Mouse (Mus musculus) large intestine, adult 2 months (tissue): ENCODE data around the gene Ccpg1os. TPM values are rescaled to one million over a fixed set of nuclear protein-coding genes. Genes with fewer than 3 reads are reported as not detected.

Experiments used
- DNase-seq: peaks from one replicate; pipeline ENCODE4 v3.0.0-alpha.2; 2012; ENCODE audit warnings: low read depth, low spot score
- WGBS: fragments of 180-500 bp; shearing (Covaris S2); methylation state at CpG from one replicate; pipeline ENCODE4 v1.1.7; 2018; 5-methylcytosine and 5-hydroxymethylcytosine counted together
- polyA plus RNA-seq: library from polyadenylated mRNA; depleted of rRNA; stranded (reverse); fragments of >200 nt; gene quantifications from 2 replicates; pipeline ENCODE4 v1.2.3, GENCODE M21; 2012; rRNA removed

Ccpg1os gene
- 5.7 and 7.2 TPM in 2 replicates for polyA plus RNA-seq

DNA sequence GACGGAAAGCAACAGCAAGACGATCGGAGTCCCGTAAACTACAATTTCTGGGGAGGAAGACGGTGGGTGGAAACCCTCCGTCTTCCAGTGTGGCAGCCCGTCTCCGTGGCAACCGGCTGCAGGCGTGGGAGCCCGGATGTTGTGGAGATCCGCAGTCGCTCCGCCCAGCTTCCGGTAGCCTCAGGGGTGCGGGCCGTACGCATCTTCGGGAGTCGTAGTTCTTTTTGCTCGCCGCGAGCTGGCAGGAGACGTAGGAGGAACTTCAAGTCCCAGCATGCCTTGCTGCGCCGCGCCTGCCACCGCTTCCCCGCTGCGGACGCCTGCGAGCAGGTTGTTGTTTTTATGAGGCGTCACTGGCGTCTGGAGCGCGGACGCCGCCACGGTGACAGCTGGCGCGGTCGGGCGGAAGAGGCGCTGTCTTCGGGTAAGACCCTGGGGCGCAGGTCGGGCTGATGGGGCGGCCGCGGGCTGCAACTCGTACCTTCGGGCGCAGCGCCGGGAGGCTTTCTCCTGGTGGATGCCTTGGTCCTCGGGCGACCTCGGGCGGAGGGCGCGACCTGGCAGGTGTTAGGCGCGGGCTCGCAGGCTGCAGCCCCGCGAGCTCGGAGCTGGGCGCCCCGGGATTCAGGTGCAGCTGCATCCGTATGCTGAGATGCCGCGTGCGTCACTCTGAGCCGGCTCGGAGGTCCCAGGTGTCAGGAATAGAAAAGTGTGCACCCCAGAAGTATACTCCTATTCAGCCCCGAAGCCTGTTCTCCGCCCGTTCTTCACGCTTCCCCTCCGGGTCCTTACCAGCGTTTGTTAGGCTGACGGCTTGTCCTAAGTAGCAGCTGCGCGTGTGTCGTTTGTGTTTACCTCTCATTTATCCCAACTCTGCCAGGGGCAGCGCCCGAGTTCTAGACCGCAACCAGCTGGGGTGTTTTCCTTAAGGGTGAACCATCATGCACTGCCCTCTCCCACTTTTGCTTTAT lies at the start of gene Ccpg1os, which contains the start of gene Ccpg1:
TSS of gene Ccpg1os (minus strand) at position 133 of the 971 bp plus-strand sequence.
TSS of gene Ccpg1 (plus strand) at position 180 of the 971 bp plus-strand sequence.
- WGBS = under 1% methylated on average over 88 of the region's 88 CpGs
- peak; percentile 89 for DNase-seq

DNA sequence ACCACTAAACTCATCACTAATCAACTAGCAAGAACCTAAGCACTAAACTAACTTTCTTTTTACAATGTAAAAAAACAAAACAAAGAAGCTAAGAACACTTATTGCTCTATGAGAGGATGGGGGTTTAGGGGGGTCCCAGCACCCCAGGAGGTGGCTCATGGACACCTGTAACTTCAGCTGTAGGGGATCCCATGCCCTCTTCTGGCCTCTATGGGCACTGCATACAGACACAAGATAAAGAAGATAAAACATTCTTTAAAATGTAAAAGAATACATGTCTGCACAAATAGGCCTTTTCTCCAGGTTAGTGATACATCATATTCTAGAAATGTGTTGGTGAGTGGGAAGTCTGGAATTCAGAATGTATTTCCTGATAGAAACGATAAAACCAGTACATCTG lies 48.2 kb upstream of the Ccpg1os start:
- 100% methylated on average over 1 of the region's 1 CpGs for WGBS
- no peak for DNase-seq

DNA sequence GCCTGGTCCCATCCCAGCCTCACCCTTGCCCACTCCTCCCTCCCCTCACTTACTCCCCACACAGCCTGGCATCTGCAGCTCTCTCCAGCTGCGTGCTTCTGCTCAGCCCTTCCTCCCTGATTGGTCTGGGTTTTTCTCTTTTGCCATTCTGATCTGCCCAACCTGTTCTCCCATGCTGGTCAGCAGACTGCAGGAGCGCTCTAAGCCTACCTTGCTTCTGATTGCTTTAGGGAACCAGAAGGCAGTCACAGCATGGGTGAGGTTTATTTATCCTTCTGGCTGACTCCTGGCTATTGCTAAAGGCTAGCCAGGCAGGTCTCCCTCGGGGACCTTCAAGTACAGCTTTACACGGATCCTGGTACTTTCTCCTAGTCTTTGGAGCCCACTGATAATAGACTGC lies 46.2 kb upstream of the Ccpg1os start:
- 71% methylated on average over 4 of the region's 4 CpGs for WGBS
- DNase-seq = no peak

DNA sequence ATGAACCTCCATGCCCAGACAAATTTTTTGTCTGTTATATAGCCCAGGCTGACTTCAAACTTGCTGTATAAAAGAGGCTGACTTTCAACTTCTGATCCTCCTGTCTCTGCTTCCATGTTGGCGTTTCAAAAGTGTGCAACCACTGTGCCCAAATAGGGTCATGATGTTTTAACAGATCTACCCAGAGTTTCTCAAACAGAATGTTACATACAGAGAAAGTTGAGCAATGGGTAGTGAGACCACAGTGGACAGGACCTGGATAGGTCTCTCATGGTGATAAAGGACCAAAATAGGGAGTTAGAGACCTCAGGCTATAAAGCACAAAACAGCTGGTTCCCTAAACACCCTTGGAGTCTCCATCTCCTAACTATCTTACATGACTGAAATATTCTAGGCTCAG lies 45.3 kb upstream of the Ccpg1os start:
- WGBS = 97% methylated on average over 1 of the region's 1 CpGs
- DNase-seq = no peak

DNA sequence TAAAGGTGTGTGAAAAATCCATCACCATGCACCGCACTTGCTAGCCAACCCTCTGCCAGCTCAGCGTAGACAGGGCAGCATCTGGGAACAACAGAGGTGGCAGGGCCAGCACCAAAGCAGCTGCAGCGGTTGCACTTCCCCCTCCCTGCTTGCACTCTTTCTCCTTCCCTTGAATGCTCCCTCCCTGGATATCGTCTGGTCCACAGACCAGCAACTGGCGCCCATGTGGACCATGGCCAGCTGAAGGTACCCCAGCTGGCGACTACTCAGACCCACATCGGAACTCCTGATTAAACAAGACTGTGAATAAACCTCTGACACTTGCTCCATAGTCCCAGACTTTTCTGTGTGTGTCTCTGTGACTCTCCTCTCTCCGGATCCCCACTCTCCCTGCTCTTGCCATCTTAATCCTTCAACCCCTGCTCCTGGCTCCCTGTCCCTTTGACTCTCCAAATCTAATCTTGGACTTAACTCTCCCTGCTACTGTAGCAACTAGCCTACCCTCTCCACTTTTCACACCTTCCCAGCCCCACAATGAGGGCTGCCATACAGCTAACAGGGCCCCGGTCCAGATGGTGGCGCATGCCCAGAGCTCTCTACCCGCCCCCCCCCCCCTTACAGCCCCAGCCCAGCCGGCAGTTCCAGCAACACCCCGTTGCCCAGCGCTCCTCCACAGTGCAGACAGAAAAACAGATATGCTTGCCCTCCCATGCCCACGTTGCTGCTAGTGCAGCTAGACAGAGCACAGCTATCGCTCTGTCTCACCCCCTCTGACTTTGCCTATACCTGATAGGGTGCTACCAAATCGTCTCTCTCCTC lies 40.8 kb upstream of the Ccpg1os start:
- 67% methylated on average over 17 of the region's 17 CpGs for WGBS

DNA sequence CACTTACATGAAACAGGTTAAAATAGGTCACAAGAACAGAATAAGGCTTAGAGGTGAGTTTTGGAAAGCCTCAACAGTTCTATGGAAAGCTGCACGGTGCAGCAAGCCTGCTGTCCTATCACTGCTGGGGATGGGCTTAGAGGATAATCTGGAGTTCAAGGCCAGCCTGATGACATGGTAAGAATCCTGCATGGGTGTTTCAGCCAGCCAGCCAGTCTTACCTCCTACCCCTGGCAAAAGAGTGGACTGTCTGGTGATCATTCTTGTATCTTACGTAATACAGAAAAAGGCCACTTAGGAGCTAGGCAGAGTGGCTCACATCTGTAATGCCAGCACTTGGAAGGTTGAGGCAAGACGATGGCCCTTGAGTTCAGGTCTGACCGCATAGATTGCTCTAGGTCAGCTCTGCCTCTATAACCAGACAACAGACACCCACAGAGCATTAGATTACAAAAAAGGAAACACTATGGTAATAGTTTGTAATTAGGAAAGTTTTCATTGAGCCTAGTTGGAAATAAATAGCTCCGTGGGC lies 35.5 kb upstream of the Ccpg1os start:
- 91% methylated on average over 5 of the region's 5 CpGs for WGBS

More for the DNA sequence above, 40.8 kb upstream of the Ccpg1os start:
- no peak for DNase-seq

DNA sequence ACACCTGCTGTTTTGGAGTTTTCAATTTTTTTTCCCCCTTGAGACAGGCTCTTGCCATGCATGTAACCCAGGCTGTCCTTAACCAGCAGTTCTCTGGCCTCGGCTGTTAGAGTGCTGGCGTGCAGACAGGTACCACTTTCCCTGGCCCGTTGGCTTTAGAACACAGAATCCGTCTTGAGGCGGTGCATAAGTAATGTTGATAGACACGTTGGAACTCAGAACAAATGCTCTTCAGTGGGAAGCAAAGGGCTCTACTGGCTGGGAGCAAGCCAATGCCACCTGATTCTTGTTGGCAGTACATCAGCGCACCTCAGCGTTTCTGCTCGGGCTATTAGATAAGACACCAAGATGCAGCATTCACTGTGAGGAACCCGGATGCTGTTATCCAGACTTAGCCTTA lies 34.7 kb upstream of the Ccpg1os start:
- 88% methylated on average over 10 of the region's 10 CpGs for WGBS

More for the DNA sequence above, 35.5 kb upstream of the Ccpg1os start:
- DNase-seq = no peak

DNA sequence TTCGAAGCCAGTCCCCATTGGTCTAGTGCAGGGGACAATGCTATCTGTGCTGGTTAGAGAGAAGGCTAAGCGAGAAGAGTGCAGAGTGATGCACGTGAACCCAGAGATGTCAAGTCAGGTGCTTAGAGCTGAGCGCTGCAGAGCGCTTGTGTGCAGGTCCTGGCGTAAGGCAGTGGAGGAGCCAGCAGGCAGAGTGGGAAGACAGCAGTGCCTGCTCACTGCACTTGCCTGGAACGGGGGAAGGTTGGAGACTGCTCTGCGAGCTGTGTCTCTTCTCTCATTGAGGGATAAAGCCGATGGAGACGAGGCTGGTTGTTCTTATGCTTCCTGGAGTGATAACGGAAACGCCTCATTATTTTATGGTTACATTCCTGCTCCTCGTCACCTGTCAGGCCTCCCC lies 29.5 kb upstream of the Ccpg1os start:
- DNase-seq = no peak
- 78% methylated on average over 13 of the region's 13 CpGs for WGBS

More for the DNA sequence above, 34.7 kb upstream of the Ccpg1os start:
- DNase-seq = no peak

DNA sequence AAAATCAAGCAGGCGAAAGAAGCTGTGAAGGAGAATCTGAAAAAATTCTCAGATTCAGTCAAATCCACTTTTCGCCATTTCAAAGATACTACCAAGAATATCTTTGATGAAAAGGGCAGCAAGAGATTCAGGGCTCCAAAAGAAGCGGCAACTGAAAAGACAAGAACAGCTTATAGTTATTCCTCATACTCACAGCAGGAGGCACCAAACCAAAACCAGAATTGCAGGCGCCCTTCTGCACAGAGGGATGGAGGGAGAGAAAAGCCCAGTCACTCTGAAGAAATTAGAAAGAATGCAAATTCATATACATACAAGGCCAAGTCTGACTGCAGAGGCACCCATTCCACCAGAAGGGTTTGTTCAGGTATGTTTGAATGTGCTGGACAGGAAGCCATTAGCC lies 27.4 kb upstream of the Ccpg1os start:
- no peak for DNase-seq
- WGBS = 93% methylated on average over 4 of the region's 4 CpGs

DNA sequence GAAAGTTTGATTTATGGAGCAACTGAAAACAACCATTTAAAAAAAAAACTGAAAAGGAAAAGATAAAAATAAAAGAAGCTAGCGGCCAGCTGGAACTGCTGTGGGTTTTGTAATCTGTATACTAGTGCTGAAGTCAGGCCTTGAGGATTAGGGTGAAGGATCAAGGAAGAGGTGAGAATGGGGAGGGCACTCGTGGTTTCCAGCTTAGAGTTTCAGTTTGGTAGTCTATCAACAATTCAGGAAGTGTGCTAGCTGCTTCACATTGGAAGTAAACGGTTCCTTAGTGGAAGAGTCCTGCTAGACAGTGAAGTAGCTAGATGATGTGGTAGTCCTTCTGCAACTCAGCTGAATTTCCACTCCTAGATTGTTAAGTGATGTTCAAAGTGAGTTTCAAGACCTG lies 23.2 kb upstream of the Ccpg1os start:
- no peak for DNase-seq
- 55% methylated on average over 3 of the region's 3 CpGs for WGBS

DNA sequence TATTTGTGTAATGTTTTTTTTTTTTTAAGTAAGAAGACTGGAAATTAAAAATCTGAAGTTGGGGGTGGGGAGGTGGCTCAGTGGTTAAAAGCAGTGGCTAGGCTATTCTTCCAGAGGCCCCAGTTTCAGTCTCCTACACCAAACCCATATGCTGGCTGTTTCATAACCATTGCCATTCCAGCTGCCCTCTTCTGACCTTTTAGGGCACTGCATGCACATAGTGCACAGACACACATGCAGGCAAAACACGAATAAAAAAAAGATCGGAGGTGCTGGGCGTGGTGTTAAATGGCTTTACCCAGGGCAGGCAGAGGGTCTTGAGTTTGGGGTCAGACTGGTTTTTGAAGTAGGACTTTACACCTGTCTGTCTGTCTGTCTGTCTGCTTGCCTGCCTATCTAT lies 21.0 kb upstream of the Ccpg1os start:
- DNase-seq = no peak
- 94% methylated on average over 3 of the region's 3 CpGs for whole genome bisulfite sequencing

DNA sequence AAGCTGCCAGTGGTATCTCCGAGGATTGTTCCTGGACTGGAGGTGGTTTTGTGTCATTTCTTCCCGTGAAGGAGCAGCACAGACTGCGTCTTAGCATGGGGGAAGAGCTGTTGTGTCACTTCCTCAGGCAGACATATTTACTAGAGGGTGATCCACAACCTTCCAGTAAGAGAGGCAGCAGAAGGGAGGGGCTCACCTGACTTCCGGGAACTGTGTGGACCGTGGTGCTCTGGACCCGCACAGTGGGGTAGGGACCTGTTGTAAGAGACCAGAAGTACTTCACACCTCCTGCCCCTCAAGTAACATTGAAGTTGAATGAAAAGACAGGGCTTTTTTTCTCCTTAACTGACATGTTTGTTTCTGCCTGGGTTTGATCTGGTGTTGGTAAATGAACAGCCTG lies 19.9 kb upstream of the Ccpg1os start:
- DNase-seq = no peak
- WGBS = 80% methylated on average over 6 of the region's 6 CpGs

DNA sequence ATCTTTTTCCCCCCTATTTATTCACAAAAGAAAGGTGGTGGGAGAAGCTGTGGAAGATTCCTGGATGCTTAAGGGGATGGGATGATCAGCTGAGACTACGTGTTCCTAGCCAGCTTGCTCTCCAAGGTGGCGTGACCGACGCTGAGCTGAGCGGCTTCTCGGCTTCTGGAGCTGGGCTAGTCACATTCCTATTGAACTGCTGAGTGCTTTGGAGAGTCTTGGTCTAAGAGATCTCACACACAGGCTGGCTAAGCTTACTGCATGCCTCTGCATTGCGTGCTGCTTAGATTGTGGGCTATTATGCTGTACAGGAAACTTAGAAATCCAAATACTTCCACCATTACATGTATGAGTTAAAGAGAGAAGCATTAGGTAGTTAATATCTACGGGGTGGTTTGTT lies 18.9 kb upstream of the Ccpg1os start:
- no peak for DNase-seq
- whole genome bisulfite sequencing = 89% methylated on average over 8 of the region's 8 CpGs

DNA sequence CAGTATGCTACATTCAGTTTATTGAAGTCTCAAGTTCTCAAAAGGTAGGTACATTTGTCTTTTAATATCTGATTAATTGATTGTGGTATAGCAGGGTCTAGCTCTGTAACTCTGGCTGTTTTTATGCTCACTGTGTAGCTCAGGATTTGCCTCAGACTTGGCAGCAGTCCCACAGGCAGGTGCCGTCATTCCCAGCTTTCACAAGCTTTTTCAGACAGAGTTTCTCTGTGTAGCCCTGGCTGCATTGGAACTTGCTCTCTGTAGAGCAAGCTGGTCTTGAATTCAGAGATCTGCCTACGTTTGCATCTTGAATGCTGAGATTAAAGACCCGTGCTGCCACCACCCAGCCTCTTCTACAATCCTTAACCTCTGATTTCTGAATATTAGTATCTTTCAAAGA lies 17.0 kb upstream of the Ccpg1os start:
- WGBS = 56% methylated on average over 3 of the region's 3 CpGs
- no peak for DNase-seq

DNA sequence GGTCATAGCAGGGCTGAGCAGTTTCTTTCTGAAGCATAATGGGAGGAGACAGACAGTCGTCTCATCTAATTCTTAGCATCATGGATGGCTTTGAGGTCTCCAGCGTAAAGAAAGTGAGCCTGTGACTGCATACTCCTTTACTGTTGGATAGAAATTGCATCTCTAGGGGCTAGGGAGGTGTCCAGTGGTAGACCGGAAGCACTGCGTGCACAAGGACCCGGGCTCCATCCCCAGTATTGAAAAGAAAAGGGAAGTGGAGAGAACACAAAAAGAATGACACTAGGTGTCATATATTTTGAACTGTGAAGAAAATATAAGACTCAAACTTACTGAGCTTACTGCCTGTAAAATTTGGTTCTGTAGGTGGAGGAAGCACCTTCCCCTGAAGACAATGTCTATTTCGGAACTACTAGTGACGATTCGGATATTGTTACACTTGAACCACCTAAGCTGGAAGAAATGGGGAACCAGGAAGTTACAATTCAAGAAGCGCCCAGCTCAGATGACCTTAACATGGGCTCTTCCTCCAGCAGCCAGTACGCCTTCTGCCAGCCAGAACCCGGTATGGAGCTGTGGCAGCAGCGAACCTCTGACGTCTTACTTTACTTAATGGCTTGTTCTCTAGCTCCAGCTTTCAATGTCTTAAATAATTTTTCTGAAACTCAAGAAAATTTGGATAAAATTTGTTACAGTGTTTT lies 16.3 kb upstream of the Ccpg1os start:
- WGBS = 88% methylated on average over 13 of the region's 13 CpGs
- no peak for DNase-seq

DNA sequence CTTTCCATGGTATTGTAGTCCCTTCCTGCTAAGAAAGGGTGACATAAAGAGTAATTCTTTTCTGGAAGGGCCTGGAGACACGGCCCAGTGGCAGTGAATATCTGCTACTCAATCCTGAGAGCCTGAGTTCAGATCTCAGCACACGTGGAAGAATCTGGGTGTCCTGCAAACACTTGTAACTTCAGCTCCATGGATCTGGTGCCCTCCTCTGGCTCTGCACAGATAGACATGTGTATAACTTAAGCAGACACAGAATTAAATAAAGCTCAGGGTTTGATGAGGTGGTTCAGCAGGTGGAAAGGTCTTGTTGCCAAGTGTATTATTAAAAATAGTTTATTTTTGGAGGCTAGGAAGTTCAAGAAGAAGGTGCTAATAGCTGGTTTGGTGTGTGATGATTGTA lies 15.3 kb upstream of the Ccpg1os start:
- WGBS = 61% methylated on average over 2 of the region's 2 CpGs
- DNase-seq = no peak

DNA sequence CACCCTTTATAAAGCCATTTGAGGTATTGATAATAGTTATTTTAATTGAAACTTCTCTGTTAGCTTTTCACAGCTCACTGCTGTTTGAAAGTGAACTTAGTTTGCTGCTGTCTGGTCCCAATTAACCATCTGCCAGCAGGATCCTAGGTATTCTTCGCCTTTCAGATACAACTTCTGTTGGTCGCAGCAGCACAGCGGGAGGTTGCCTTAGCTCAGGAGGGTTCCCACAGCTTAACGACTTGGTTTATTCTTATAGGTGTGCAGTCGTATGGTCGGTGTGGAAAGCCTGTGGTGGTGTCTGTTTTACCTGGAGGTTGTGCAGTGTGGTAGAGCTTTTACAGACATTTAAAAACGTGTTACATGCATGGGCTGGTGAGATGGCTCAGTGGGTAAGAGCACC lies 11.6 kb upstream of the Ccpg1os start:
- no peak for DNase-seq
- WGBS = 82% methylated on average over 7 of the region's 7 CpGs

DNA sequence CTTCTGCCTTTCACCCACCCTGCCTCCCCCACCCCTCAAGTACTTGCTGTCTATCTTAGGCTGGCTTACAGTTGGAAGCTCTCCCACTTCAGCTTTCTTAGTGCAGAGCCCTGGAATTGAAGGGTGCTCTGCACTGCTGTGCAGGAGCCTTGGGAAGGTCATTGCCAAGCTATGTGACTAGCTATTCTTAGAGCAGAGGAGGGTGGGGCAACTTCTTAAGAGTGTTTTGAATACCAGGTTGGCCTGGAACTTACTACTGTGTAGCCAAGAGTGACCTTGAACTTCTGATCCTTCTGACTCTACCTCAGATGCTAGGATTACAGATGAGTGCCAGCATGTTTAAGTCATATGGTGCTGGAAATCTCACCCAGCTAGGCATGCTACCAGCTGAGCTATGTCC lies 11.0 kb upstream of the Ccpg1os start:
- DNase-seq = no peak

DNA sequence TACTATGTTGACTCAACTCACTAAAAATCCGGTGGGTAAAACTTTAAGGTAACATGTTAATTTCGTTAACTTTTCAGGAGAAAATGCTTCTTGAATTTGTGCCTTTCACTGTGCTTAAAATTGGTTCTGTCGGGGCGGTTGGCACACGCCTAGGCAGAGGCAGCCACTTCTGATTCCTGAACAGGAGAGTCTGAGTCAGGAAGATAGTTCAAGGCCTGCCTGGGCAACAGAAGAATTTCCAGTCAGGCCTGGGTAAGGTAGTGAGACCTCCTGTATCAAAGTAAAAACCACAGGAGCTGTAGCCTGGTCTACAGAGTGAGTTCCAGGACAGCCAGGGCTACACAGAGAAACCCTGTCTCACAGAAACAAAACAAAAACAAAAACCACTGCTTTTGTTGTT lies 7.4 kb upstream of the Ccpg1os start:
- WGBS = 87% methylated on average over 5 of the region's 5 CpGs
- DNase-seq = no peak

DNA sequence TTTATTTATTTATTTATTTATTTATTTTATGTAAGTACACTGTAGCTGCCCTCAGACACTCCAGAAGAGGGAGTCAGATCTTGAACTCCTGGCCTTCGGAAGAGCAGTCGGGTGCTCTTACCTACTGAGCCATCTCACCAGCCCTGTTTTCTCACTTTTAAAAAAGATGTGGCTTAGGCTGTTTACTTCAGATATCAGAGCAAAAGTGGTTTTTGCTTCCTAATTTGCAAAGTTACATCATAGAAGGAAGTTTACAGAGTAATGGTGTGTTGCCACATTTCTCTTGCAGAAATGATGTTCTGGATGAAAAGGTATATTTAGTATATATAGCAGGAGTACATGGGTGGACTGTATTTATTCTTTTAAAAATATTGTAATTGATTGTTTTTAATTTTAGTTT lies 6.2 kb upstream of the Ccpg1os start:
- WGBS = 92% methylated on average over 2 of the region's 2 CpGs
- no peak for DNase-seq
